Mouse (Mus musculus) adrenal gland, adult 18-20 months (tissue): Measurements from ENCODE around the gene Cox8b. TPM values are rescaled to one million over a fixed set of nuclear protein-coding genes. Genes with fewer than 3 reads are reported as not detected.
"Not testable (repeated sequence)": the region's sequence is repeated elsewhere in the genome, so short reads cannot be mapped to it uniquely, and the experiment has no call there.

Experiments used
- DNase-seq, 2 experiments: peaks; one replicate each; pipeline ENCODE4 v3.0.0; 2021 to 2022; ENCODE audit warnings: low spot score in 2 of 2
- total RNA-seq, 2 experiments: library from RNA; stranded (reverse); gene quantifications; 1 replicate in 1 of 2; 2 replicates in 1 of 2; pipeline ENCODE4 v1.2.3; 2021

Gene Cox8b
- total RNA-seq, 2 experiments from 2014 or later, result 1,018 to 1,993 TPM

GRCm38 (mm10) chr7:140914031-140914690, 13.9 kb upstream of the Cox8b start:
- DNase-seq, result no peak

GRCm38 (mm10) chr7:140912846-140913482, 12.7 kb upstream of the Cox8b start:
- DNase-seq, result no peak

- DNase-seq, result no peak
Observed at GRCm38 (mm10) chr7:140912293-140912692, 12.0 kb upstream of the Cox8b start.

GRCm38 (mm10) chr7:140908634-140909107, 8.4 kb upstream of the Cox8b start:
- peak; percentile 82 to 83 for DNase-seq

- no peak for DNase-seq
Observed at GRCm38 (mm10) chr7:140908181-140908580, 7.9 kb upstream of the Cox8b start.

- no peak for DNase-seq
Observed at GRCm38 (mm10) chr7:140907697-140908096, 7.5 kb upstream of the Cox8b start.

GRCm38 (mm10) chr7:140907131-140907530, 6.9 kb upstream of the Cox8b start:
- DNase-seq, result peak; percentile 33 to 34

- DNase-seq, result no peak
Observed at GRCm38 (mm10) chr7:140905642-140906081, 5.4 kb upstream of the Cox8b start.

- peak; percentile 82 to 90 for DNase-seq
Observed at GRCm38 (mm10) chr7:140903212-140903611, 3.0 kb upstream of the Cox8b start.

- no peak for DNase-seq
Observed at GRCm38 (mm10) chr7:140902036-140902875, 2.0 kb upstream of the Cox8b start.

GRCm38 (mm10) chr7:140899121-140899520, 1.1 kb downstream of the Cox8b start:
- no peak for DNase-seq

GRCm38 (mm10) chr7:140897863-140898262, 2.4 kb downstream of the Cox8b start:
- DNase-seq, result no peak

GRCm38 (mm10) chr7:140894611-140895010, 5.6 kb downstream of the Cox8b start:
- no peak for DNase-seq

- no peak for DNase-seq
Observed at GRCm38 (mm10) chr7:140894031-140894430, 6.2 kb downstream of the Cox8b start.

- DNase-seq, result not testable (repeated sequence)
Observed at GRCm38 (mm10) chr7:140890636-140891035, 9.6 kb downstream of the Cox8b start.

GRCm38 (mm10) chr7:140882469-140882803, 17.8 kb downstream of the Cox8b start:
- no peak for DNase-seq

GRCm38 (mm10) chr7:140881696-140882468, 18.4 kb downstream of the Cox8b start, which contains the start of the genes Psmd13 and Sirt3:
Gene Psmd13 (plus strand): TSS chr7:140881968.
Gene Sirt3 (minus strand): TSS chr7:140882309.
- DNase-seq, result peak; percentile 91 to 93

GRCm38 (mm10) chr7:140880865-140881515, 19.3 kb downstream of the Cox8b start:
- no peak for DNase-seq

GRCm38 (mm10) chr7:140880419-140880818, 19.8 kb downstream of the Cox8b start:
- DNase-seq, result no peak

- no peak for DNase-seq
Observed at GRCm38 (mm10) chr7:140879355-140879754, 20.9 kb downstream of the Cox8b start.
